Mouse (Mus musculus): Measurements from ENCODE around the gene Fancg.

Fancg gene

GRCm38 (mm10) chr4:42953435-42954094, 56.7 kb downstream of the Fancg start:
- in situ Hi-C loops (cut with MboI, MseI) = no loop called here

DNA sequence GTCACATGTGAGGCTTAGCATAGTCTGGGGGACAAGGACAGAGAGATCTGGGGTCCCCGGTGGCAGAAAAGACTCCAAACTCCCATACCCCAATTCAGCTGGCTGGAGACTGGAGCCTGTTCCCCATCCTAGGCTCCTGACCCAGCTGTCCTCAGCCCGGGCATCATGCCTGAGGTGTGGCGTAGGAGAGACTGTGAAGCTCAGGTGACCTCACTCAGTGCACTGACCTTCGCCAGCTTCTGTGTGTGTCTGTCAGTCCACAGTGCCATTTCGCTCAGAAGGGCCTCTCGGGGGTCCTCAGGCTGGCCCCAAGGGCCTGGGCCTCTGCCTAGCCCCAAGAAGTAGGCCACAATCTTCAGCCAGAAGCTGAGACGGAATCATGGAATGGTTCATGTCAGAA, 57.7 kb downstream of the Fancg start:
- in situ Hi-C loops (cut with MboI, MseI) = no loop called here

Measured in T-helper 1 cell (primary cell).